Mouse (Mus musculus): ENCODE results near the gene Cers3.

The Cers3 gene

DNA sequence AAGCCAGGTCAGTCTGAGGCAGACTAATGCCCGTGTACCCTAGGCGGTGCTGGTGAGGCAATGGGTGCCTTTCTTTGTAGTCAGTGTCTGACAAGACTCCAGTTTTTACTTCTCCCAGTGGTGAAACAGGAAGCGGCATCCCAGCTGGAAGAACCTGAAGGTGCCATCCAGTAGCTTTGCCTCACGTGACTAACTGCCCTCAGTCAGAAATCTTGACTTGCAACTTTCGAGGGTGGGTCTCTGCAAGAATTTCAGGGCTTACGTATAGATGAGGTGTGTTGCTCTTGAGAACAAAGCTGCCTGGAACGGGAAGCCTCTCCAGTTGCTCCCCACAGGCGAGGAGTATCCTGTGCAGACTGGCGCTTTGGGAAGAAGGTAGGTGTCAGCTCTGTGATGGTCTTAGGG is at the start of gene Cers3:
TSS of gene Cers3 (plus strand) at position 128 of the 405 bp plus-strand sequence.
- Histone ChIP-seq H3K4me3 (replicated peaks; ENCODE audit: low read length) (no peak within 1 kb of the TSS), H3K4me1 (replicated peaks; ENCODE audit: low read depth, low read length) (peaks cover 5% of the 10 kb centered on the region; the same call in 1 of the 2 replicates), H3K36me3 (ENCODE audit: insufficient read depth, low read length) (no peaks in the 10 kb centered on the region), H3K27me3 (ENCODE audit: insufficient read depth, low read length) (no peaks in the 10 kb centered on the region), H3K9me3 (ENCODE audit: low read length) (no peaks in the 10 kb centered on the region)
- TF ChIP-seq CTCF (conservative IDR thresholded peaks at IDR 0.05; ENCODE audit: low read length) (no peak), POU5F1 (IDR thresholded peaks at IDR 0.05; ENCODE audit: borderline replicate concordance, low read length) (no peak), NANOG (IDR thresholded peaks at IDR 0.05; ENCODE audit: borderline replicate concordance, low read length) (no peak)

DNA sequence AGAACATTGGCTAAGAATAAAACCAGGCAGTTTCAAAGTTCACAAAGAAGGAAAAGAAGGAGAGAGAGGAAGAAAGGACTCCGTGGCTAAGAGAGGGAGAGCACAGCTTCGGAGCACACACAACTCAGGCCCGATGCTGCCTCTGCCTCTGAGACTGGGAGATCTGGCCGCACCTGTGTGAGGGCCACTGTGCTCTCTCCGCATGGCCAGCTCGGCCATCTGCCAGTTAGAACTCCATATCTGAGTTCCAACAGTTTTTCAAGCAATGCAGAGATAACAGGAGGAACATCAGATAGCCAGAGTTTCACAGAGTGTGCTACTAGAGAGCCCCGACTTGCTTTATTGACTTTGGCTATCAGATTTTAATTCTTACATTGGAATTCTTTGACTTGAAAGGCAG is 48.8 kb upstream of the Cers3 start:
- H3K9me3 ChIP-seq (ENCODE audit: low read length): no peaks in the 10 kb centered on the region
- no peak for TF ChIP-seq POU5F1 (IDR thresholded peaks at IDR 0.05; ENCODE audit: borderline replicate concordance, low read length)
- no peak for TF ChIP-seq NANOG (IDR thresholded peaks at IDR 0.05; ENCODE audit: borderline replicate concordance, low read length)
- no peak for TF ChIP-seq CTCF (conservative IDR thresholded peaks at IDR 0.05; ENCODE audit: low read length)

DNA sequence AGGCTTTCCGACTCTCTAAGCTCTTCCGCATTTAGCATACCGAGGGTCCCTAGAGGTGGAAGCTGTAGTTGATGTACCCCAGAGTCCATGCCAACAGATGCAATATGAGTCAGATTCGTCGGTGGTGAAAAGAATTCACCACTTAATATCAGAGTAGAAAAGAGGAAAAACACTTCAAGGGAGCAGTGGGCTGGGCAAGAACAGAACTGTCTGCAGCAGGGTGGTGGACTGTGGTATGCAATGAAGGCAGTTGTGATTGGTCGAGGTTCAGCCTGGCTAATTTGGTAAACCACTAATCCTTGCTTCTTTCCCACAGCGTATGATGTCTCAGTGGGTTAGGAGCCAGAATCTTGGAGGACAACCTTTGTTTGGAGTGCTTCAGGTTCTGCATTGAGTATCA is 40.6 kb upstream of the Cers3 start:
- Histone ChIP-seq H3K9me3 (ENCODE audit: low read length) (no peaks in the 10 kb centered on the region), H3K36me3 (ENCODE audit: insufficient read depth, low read length) (peaks cover 5% of the 10 kb centered on the region; the same call in 1 of the 2 replicates), H3K4me1 (replicated peaks; ENCODE audit: low read depth, low read length) (no peaks in the 10 kb centered on the region), H3K4me3 (replicated peaks; ENCODE audit: low read length) (no peak overlapping the region), H3K27me3 (ENCODE audit: insufficient read depth, low read length) (no peaks in the 10 kb centered on the region)
- TF ChIP-seq POU5F1 (IDR thresholded peaks at IDR 0.05; ENCODE audit: borderline replicate concordance, low read length) (no peak), NANOG (IDR thresholded peaks at IDR 0.05; ENCODE audit: borderline replicate concordance, low read length) (no peak), CTCF (conservative IDR thresholded peaks at IDR 0.05; ENCODE audit: low read length) (no peak)

More for the DNA sequence above, 48.8 kb upstream of the Cers3 start:
- no peak overlapping the region for H3K4me3 ChIP-seq (replicated peaks; ENCODE audit: low read length)
- no peaks in the 10 kb centered on the region for H3K27me3 ChIP-seq (ENCODE audit: insufficient read depth, low read length)
- H3K36me3 ChIP-seq (ENCODE audit: insufficient read depth, low read length): peaks cover 4% of the 10 kb centered on the region; the same call in 1 of the 2 replicates
- peaks cover 5% of the 10 kb centered on the region for H3K4me1 ChIP-seq (replicated peaks; ENCODE audit: low read depth, low read length)

DNA sequence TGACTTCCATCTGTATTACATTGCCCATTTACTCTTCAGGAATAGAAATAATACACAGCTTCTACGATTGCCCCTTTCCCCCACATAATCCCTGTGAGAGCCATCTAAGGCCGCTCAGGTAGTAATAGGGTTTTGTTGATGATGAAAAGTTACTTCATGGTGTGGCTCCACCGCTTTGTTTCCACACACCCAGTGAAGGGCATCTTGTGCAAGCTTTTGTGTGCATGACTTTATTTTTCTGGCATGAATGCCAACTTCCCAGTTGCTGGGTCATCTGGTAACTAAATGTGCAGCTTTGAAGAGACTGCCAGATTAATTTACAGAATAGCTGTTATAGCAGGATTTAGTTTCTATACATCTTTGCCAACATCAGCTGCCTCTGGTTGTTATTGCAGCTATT is 38.7 kb upstream of the Cers3 start:
- Histone ChIP-seq H3K4me3 (replicated peaks; ENCODE audit: low read length) (no peak overlapping the region), H3K4me1 (replicated peaks; ENCODE audit: low read depth, low read length) (no peaks in the 10 kb centered on the region), H3K9me3 (ENCODE audit: low read length) (no peaks in the 10 kb centered on the region), H3K27me3 (ENCODE audit: insufficient read depth, low read length) (no peaks in the 10 kb centered on the region), H3K36me3 (ENCODE audit: insufficient read depth, low read length) (peaks cover 12% of the 10 kb centered on the region; the same call in 1 of the 2 replicates)
- TF ChIP-seq POU5F1 (IDR thresholded peaks at IDR 0.05; ENCODE audit: borderline replicate concordance, low read length) (no peak), CTCF (conservative IDR thresholded peaks at IDR 0.05; ENCODE audit: low read length) (no peak), NANOG (IDR thresholded peaks at IDR 0.05; ENCODE audit: borderline replicate concordance, low read length) (no peak)

DNA sequence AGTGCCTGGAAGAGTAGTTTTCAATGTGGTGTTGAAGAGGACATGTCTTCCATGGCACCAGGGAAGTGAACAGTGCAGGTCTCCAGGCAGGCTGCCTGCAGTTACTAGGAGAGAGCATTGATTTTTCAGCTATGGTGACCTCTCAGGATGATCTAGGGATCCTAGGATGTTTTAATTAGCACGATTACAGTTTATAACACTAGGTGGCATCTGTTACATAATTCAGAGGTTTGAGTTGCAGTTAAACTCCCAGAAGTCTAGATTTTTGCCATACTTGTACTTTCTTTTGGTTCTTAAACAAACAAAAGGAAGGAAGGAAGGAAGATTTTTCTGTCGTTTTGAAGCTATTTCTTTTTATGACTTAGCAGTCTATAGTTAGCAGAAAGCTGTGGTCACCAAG is 32.1 kb upstream of the Cers3 start:
- Histone ChIP-seq H3K4me1 (replicated peaks; ENCODE audit: low read depth, low read length) (peaks cover 7% of the 10 kb centered on the region), H3K36me3 (ENCODE audit: insufficient read depth, low read length) (peaks cover 28% of the 10 kb centered on the region), H3K4me3 (replicated peaks; ENCODE audit: low read length) (no peak overlapping the region), H3K9me3 (ENCODE audit: low read length) (no peaks in the 10 kb centered on the region), H3K27me3 (ENCODE audit: insufficient read depth, low read length) (no peaks in the 10 kb centered on the region)
- TF ChIP-seq POU5F1 (IDR thresholded peaks at IDR 0.05; ENCODE audit: borderline replicate concordance, low read length) (no peak), CTCF (conservative IDR thresholded peaks at IDR 0.05; ENCODE audit: low read length) (no peak), NANOG (IDR thresholded peaks at IDR 0.05; ENCODE audit: borderline replicate concordance, low read length) (no peak)

DNA sequence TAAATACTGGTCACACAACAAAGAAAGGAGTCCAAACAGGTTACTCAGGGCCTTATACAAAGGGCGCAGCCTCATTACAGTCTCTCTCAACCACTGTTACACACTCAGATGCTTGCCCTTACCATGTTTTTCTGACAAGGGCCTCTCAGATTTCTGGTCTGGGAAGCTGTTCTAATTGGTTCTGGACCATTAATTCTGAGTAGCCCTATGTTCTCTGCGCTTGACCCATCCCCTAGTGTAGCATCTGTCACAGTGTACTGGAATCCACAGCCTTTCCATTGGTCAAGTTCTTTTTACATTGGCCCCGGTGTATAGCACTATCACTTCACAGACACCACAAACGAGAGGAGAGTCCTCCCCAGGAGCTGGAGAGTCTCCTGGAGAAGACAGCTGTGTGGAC is 18.8 kb upstream of the Cers3 start:
- Histone ChIP-seq H3K4me3 (replicated peaks; ENCODE audit: low read length) (no peak overlapping the region), H3K4me1 (replicated peaks; ENCODE audit: low read depth, low read length) (no peaks in the 10 kb centered on the region), H3K36me3 (ENCODE audit: insufficient read depth, low read length) (no peaks in the 10 kb centered on the region), H3K9me3 (ENCODE audit: low read length) (peaks cover 20% of the 10 kb centered on the region), H3K27me3 (ENCODE audit: insufficient read depth, low read length) (no peaks in the 10 kb centered on the region)
- no peak for TF ChIP-seq CTCF (conservative IDR thresholded peaks at IDR 0.05; ENCODE audit: low read length)
- no peak for TF ChIP-seq POU5F1 (IDR thresholded peaks at IDR 0.05; ENCODE audit: borderline replicate concordance, low read length)
- no peak for TF ChIP-seq NANOG (IDR thresholded peaks at IDR 0.05; ENCODE audit: borderline replicate concordance, low read length)

DNA sequence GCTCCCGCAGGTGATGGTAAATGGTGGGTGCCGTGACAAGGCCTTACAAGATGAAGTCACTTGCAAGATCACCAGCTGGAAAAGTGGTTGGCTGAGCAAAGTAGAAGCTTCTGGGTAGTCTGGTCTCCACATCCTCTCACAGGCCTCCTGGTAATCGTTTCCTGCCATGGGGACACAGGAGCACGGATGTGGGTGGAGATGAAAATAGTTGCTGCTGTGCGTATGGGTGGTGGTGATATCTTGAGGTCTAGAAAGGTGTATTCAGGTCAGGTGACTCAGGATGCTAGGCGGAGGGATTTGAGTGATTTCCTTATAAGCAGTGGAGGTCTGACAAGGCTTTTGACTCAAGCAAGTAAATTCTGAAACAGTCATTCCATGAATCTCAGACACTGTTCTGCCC is 18.4 kb upstream of the Cers3 start:
- Histone ChIP-seq H3K36me3 (ENCODE audit: insufficient read depth, low read length) (no peaks in the 10 kb centered on the region), H3K9me3 (ENCODE audit: low read length) (peaks cover 22% of the 10 kb centered on the region), H3K4me3 (replicated peaks; ENCODE audit: low read length) (no peak overlapping the region), H3K4me1 (replicated peaks; ENCODE audit: low read depth, low read length) (no peaks in the 10 kb centered on the region), H3K27me3 (ENCODE audit: insufficient read depth, low read length) (no peaks in the 10 kb centered on the region)
- TF ChIP-seq NANOG (IDR thresholded peaks at IDR 0.05; ENCODE audit: borderline replicate concordance, low read length): no peak
- no peak for TF ChIP-seq CTCF (conservative IDR thresholded peaks at IDR 0.05; ENCODE audit: low read length)
- TF ChIP-seq POU5F1 (IDR thresholded peaks at IDR 0.05; ENCODE audit: borderline replicate concordance, low read length): no peak

DNA sequence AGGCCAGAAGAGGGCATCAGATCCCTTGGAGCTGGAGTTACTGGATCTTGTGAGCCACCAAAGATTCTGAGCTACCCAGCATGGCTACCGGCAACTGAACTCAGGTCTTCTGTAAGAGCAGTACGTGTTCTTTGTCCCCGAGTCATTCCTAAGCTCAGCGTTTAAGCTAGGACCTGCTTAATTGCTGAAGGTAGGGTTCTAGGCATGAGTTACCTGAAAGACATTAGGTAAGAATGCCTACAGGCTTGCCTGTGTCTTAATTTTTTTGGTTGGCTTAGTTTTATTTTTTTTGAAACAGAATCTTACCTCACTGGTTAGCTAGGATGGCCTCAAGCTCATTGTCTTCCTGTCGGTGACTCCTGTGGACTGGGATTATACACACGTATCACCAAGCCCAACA is 15.2 kb upstream of the Cers3 start:
- H3K4me1 ChIP-seq (replicated peaks; ENCODE audit: low read depth, low read length): no peaks in the 10 kb centered on the region
- H3K36me3 ChIP-seq (ENCODE audit: insufficient read depth, low read length): no peaks in the 10 kb centered on the region

DNA sequence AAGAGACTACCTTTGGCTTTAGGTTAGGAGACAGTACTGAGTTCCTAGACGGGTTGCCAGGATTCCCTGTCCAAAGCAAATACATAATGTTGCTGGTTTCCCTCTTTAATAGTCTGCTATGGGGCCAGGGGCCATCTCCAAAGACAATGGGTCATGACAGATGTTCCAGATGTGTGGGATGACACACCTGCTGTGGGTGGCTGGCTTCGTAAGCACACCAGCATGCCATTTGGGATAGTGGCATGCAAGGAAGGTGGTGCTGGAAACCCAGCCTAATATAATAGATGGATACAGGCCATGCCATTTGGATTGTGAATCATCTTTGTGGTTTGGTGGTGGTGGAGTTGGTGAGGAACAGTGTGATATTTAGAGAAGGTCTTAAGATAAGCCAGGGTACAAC is 14.1 kb upstream of the Cers3 start:
- peaks cover 15% of the 10 kb centered on the region for H3K9me3 ChIP-seq (ENCODE audit: low read length)
- no peaks in the 10 kb centered on the region for H3K36me3 ChIP-seq (ENCODE audit: insufficient read depth, low read length)
- H3K27me3 ChIP-seq (ENCODE audit: insufficient read depth, low read length): no peaks in the 10 kb centered on the region
- H3K4me3 ChIP-seq (replicated peaks; ENCODE audit: low read length): no peak overlapping the region
- TF ChIP-seq NANOG (IDR thresholded peaks at IDR 0.05; ENCODE audit: borderline replicate concordance, low read length) (no peak), CTCF (conservative IDR thresholded peaks at IDR 0.05; ENCODE audit: low read length) (no peak), POU5F1 (IDR thresholded peaks at IDR 0.05; ENCODE audit: borderline replicate concordance, low read length) (no peak)
- H3K4me1 ChIP-seq (replicated peaks; ENCODE audit: low read depth, low read length): no peaks in the 10 kb centered on the region

More for the DNA sequence above, 15.2 kb upstream of the Cers3 start:
- no peak overlapping the region for H3K4me3 ChIP-seq (replicated peaks; ENCODE audit: low read length)
- H3K9me3 ChIP-seq (ENCODE audit: low read length): peaks cover 15% of the 10 kb centered on the region
- TF ChIP-seq POU5F1 (IDR thresholded peaks at IDR 0.05; ENCODE audit: borderline replicate concordance, low read length): no peak
- TF ChIP-seq CTCF (conservative IDR thresholded peaks at IDR 0.05; ENCODE audit: low read length): no peak
- no peak for TF ChIP-seq NANOG (IDR thresholded peaks at IDR 0.05; ENCODE audit: borderline replicate concordance, low read length)
- no peaks in the 10 kb centered on the region for H3K27me3 ChIP-seq (ENCODE audit: insufficient read depth, low read length)
